Mouse (Mus musculus) left cerebral cortex, postnatal 36 days (tissue): ENCODE results near the gene Comt. TPM values are rescaled to one million over a fixed set of nuclear protein-coding genes. Genes with fewer than 3 reads are reported as not detected.

ENCODE experiments used
- DNase-seq, 2 experiments: peaks; one replicate each; pipeline ENCODE4 v3.0.0; 2021 to 2022; ENCODE audit warnings: low spot score in 2 of 2, mixed read lengths in 1 of 2
- intact Hi-C: fragments of 180-260 bp; cut with DNase I; formaldehyde crosslinking; loops from one replicate; pipeline ENCODE4 v1.15.1; 2025
- total RNA-seq, 2 experiments: library from RNA; stranded (reverse); gene quantifications; 2 replicates each; pipeline ENCODE4 v1.2.3; 2021

Gene Comt
- total RNA-seq, 2 experiments from 2014 or later, result 89.1 to 100 TPM

DNA sequence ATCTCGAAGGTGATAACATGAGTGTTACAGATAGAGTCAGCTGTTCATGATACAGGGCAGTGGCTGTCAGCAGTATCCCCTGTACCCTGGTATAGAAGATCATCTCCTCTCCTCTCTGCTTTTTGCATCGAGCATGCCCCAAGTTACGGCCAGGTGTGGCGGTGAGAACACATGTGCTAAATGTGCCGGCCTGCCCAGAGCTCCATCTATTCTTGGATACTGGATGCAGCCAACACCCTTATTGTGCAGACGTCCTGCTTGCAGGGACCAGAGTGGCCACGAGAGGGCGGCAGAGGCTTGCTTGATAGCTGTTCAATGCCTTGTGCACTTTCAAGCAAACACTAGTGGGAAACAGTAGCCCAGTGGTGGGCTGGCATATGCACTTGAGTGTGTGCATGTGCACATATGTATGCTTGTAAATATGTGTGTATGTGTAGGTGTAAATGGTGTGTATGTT lies 16.8 kb upstream of the Comt start:
- DNase-seq, result peak; percentile 91 to 94
- intact Hi-C loops, result loop anchor here (1.0 kb wide), 1 partner anchor 174 kb away; no protein-coding TSS in a partner anchor

- DNase-seq, result no peak
- intact Hi-C loops, result no loop called here
Measured at GRCm38 (mm10) chr16:18436128-18436527, 9.5 kb upstream of the Comt start.

GRCm38 (mm10) chr16:18433341-18433920 lies 6.8 kb upstream of the Comt start:
- no peak for DNase-seq
- intact Hi-C loops, result no loop called here

GRCm38 (mm10) chr16:18430641-18431212 lies 4.1 kb upstream of the Comt start:
- DNase-seq, result no peak
- intact Hi-C loops, result no loop called here

- intact Hi-C loops, result no loop called here
- DNase-seq, result no peak
Measured at GRCm38 (mm10) chr16:18429641-18430040, 3.0 kb upstream of the Comt start.

GRCm38 (mm10) chr16:18428516-18429042 lies 1.9 kb upstream of the Comt start:
- DNase-seq, result no peak
- intact Hi-C loops, result no loop called here

DNA sequence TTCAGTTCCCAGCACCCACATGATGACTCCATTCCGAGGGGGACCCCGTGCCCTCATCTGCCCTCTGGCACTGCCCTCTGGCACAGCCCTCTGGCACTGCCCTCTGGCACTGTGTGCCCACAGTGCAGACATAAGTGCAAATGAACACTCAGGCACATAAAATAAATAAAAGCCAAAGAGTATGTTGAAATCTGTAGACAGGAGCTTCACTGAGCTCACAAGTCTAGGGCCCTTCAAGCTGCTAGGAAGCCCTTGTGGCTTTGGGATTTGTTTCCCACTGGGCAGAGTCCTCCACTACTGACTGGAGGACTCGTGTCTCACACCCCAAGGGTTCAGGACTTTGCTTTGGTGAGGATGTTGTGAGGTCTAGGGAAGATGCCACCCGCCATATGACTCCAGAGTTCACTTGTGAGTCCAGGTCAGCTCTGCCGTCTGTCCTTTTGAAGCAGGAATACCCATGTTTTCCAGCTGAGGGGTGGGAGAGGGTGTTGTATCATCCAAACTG lies 1.4 kb upstream of the Comt start:
- intact Hi-C loops, result no loop called here
- DNase-seq, result no peak

DNA sequence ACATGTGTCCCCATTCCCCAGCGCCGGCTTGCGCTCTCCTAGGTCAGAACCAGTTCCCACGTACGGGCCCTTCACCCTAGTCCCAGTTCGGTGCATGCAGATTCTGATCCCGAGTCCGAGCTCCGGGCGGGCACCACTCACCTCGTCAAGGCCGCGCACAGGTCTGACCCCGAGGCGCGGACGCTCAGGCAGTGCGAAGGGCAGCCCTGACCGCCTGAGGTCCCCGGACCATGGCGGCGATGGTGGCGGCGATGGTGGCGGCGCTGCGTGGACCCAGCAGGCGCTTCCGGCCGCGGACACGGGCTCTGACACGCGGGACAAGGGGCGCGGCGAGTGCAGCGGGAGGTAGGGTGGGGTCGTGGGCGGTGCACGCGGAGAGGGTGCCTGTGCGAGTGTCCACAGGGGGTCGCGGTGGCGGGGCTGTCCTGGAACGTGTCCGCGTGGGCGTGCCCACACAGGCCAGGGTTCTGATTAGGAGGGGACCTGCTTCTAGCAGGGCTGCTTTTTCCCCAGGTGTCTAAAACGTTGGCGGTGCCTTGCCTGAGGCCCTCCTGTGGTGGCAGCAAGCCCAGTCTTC lies 349 bp downstream of the Comt start, which contains the start of gene Txnrd2:
Txnrd2 (plus strand) TSS at position 170 of the 577 bp plus-strand sequence.
- intact Hi-C loops, result no loop called here

GRCm38 (mm10) chr16:18425475-18426214 lies 1.0 kb downstream of the Comt start:
- intact Hi-C loops, result no loop called here
- DNase-seq, result peak in 1 of 2 experiments; percentile 35

More for the DNA sequence above, 349 bp downstream of the Comt start, which contains the start of gene Txnrd2:
- peak; percentile 78 to 82 for DNase-seq

GRCm38 (mm10) chr16:18424364-18425045 lies 2.1 kb downstream of the Comt start:
- intact Hi-C loops, result no loop called here
- DNase-seq, result no peak

- intact Hi-C loops, result no loop called here
- DNase-seq, result no peak
Measured at GRCm38 (mm10) chr16:18423915-18424265, 2.8 kb downstream of the Comt start.

DNA sequence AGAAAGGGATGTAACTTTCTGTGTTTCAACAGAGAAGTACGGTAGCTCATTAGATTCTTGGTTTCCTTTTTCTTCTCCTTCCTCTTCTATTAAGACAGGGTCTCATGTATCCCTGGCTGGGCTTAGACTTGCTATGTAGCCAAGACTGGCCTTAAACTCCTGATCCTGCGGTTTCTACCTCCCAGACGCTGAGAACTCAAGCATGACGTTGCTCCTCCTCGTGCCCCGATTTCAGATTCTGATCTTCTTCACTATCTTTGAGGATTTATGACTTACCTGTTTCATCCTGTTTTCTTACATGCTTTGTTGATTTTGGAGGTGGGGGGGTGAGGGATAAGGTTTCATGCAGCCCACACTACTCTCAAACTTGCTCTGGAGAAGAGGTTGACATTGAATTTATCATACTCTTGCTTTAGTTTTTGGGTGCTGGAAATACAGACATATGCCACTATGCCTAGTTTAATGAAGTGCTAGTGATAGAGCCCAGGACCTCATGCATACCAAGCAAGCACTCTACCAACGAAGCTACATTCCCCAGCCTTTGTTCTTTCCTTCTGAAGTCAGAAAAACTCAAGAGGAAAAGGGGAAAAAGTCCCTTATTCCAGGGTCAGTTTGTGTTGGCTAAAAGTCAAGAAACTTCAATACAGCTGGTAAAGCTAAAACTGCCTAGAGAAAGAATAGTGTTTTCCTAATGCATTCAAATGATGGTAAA lies 3.3 kb downstream of the Comt start:
- intact Hi-C loops, result no loop called here
- DNase-seq, result no peak

- intact Hi-C loops, result no loop called here
- DNase-seq, result no peak
Measured at GRCm38 (mm10) chr16:18420571-18420970, 6.1 kb downstream of the Comt start.

- intact Hi-C loops, result no loop called here
- DNase-seq, result no peak
Measured at GRCm38 (mm10) chr16:18419603-18420026, 7.0 kb downstream of the Comt start.

DNA sequence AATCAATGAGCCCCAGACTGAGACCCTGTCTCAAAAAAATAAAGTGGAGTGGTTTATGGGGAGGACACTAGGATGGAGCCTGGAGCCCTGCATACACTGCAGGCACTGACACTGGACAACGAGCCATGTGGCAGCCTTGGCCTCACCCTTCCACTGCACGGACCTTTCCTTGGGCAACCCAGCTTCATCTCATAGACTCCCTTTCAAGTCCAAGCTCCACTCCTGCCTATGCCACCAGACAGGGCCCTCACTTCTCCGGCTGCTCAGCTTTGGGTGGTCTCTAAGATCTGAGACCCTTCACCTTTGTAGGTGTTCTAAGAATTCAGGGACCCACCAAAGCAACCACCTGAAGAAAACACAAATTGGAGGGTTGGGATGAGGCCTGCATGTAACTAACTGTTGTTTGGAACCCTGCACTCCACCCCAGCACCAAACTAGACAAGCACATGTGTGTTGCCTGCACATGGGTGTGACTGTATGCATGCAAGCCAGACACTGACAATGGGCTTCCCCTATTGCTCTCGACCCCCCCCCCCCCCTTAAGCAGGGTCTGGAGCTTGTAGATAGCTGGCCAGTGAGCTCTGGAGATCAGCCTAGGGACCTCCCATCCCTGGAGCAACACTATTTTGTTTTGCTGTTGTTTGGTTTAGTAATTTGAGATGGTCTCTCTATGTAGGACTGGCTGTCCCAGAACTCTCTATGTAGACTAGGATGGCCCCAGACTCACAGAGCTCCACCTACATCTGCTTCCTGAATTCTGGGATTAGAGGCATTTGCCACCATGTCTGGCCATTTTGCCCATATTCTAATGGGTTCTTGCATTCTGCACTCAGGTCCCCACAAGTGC lies 7.7 kb downstream of the Comt start:
- intact Hi-C loops, result no loop called here
- DNase-seq, result no peak

GRCm38 (mm10) chr16:18417491-18417890 lies 9.2 kb downstream of the Comt start:
- DNase-seq, result no peak
- intact Hi-C loops, result no loop called here

DNA sequence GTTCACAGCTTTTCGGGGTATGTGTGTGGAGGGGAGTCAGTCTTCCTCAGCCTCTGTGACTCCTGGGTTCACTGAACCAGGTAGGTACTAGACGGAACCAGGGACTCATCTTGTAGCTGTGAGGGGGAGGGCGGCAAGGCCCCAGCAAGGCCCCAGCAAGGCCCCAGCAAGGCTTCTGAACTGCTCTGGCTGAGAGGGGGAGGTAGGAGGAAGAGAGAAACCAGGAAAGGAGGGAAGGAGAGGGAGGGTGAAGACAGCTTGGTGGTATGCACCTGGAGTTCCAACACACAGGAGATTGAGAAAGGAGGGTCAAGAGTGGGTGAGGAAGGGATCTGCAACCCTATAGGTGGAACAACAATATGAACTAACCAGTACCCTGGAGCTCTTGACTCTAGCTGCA lies 9.8 kb downstream of the Comt start:
- DNase-seq, result no peak
- intact Hi-C loops, result no loop called here
